In genomic region chr12:34487666-34488065, GRCm38 (mm10) we compare ENCODE assay signal across 24 mouse cellular contexts.
"Had no signal": no experiment of that assay in that cellular context is flagged by ENCODE, and none has a peak within 500 bp of the region (broad histone marks: within the 10 kb centered on the region; RNA-seq: fewer than 3 reads in every experiment).

No protein-coding gene starts in this region.

- H3K4me2 ChIP-seq: heart, embryonic 11.5 days; heart, embryonic 13.5 days; heart, embryonic 15.5 days; hindbrain, embryonic 13.5 days; hindbrain, embryonic 15.5 days; limb, embryonic 12.5 days; liver, embryonic 11.5 days; liver, embryonic 13.5 days had no signal

- H3K36me3 ChIP-seq: heart, embryonic 13.5 days; heart, embryonic 15.5 days; hindbrain, embryonic 13.5 days; hindbrain, embryonic 15.5 days; limb, embryonic 10.5 days; limb, embryonic 12.5 days; liver, embryonic 13.5 days had no signal

- H3K9ac ChIP-seq: heart, embryonic 13.5 days; heart, embryonic 15.5 days; hindbrain, embryonic 13.5 days; hindbrain, embryonic 15.5 days; limb, embryonic 12.5 days; liver, embryonic 13.5 days had no signal

- H3K9me3 ChIP-seq: heart, embryonic 13.5 days; heart, embryonic 15.5 days; hindbrain, embryonic 13.5 days; hindbrain, embryonic 15.5 days; limb, embryonic 10.5 days; limb, embryonic 12.5 days; liver, embryonic 13.5 days had no signal

- H3K27me3 ChIP-seq: heart, embryonic 13.5 days; heart, embryonic 15.5 days; hindbrain, embryonic 13.5 days; hindbrain, embryonic 15.5 days; limb, embryonic 12.5 days; liver, embryonic 13.5 days had no signal

- H3K4me3 ChIP-seq: heart, adult 2 months; heart, embryonic 13.5 days; heart, embryonic 15.5 days; hindbrain, embryonic 13.5 days; hindbrain, embryonic 15.5 days; left cerebral cortex, adult 2 months; limb, embryonic 10.5 days; limb, embryonic 12.5 days; liver, embryonic 13.5 days had no signal

- H3K27ac ChIP-seq: heart, adult 2 months; heart, embryonic 13.5 days; heart, embryonic 15.5 days; hindbrain, embryonic 13.5 days; hindbrain, embryonic 15.5 days; hindbrain, postnatal 0 days; left cerebral cortex, adult 2 months; limb, embryonic 10.5 days; limb, embryonic 12.5 days; liver, embryonic 13.5 days had no signal

- ATAC-seq: hindbrain, postnatal 0 days; intestine, embryonic 16.5 days had no signal

- H3K4me1 ChIP-seq: hindbrain, embryonic 13.5 days; hindbrain, embryonic 15.5 days; liver, embryonic 13.5 days had no signal

- DNase-seq: gastrocnemius, postnatal 14 days; gastrocnemius, postnatal 36 days; heart, adult 11 months; heart, adult 2 months; heart, postnatal 14 days; heart, postnatal 36 days; kidney, adult 18-20 months; kidney, adult 8-10 months; kidney, postnatal 10 days; kidney, postnatal 25 days; kidney, postnatal 4 days; liver; liver, embryonic 13.5 days had no signal
